Mouse (Mus musculus) activated CD4-positive, CD25-positive, alpha-beta regulatory T cell, adult 4 months (primary cell): ENCODE results near the gene Rps6ka5. TPM values are rescaled to one million over a fixed set of nuclear protein-coding genes. Genes with fewer than 3 reads are reported as not detected.

Source experiments
- ATAC-seq: one replicate; pipeline ENCODE4 v1.8.0; 2017
- polyA plus RNA-seq, 2 experiments: library from polyadenylated mRNA; unstranded; fragments of 100-300 nt; shearing (Covaris generic); gene quantifications; one replicate each; pipeline ENCODE4 v1.2.1; 2017

The Rps6ka5 gene
- 1 to 10 TPM; 3.7 to 7.2 TPM for polyA plus RNA-seq

DNA sequence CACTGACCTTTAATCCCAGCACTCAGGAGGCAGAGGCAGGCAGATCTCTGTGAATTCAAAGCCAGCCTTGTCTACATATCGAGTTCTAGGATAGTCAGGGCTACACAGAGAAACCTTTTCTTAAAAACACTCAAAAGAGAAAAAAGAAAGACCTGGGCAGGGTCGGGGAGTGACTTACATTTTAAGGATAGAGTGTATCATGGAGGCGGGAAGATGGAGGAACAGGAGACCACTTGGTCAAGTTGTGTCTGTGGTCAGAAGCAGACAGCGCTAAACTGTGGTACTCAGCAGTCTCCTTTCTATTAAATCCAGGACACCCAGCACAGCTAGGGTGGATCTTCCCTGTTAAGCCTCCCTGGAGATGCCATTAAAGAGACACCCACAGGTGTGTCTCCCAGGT, at the start of gene Rps6ka5:
TSS of gene Rps6ka5 (minus strand) at position 333 of the 400 bp plus-strand sequence.
- ATAC-seq: no peak

DNA sequence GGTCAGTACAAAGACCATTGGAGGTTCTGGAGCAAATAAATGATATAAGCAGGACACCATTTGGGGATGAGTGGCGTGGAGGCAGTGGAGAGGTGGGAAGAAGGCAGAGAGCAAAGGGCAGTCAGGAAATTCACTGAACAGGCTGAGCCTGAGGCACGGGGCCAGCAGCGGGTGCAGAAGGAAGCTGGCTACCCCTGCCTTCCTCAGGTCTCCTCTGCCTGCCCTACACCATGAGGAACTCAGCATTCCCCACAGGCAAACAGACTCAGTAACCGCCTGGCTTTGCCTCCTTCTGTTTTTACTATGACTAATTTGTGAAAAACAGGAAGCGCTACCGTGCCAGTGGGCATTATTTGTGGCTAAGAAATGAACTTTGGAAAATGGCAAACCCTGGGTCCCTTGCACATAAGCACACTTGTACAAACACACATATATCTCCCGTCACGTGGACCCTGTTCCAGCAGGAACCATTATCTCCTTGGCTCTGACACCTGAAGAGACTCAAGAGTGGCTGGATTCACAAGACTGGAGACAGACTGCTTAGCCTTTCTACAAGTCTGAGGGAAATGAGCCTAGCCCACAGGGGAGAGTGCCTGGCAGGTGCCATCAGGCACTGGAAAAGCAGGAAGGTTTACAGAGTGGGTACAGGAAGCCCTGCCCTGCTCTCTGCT, 49.3 kb upstream of the Rps6ka5 start:
- no peak for ATAC-seq

DNA sequence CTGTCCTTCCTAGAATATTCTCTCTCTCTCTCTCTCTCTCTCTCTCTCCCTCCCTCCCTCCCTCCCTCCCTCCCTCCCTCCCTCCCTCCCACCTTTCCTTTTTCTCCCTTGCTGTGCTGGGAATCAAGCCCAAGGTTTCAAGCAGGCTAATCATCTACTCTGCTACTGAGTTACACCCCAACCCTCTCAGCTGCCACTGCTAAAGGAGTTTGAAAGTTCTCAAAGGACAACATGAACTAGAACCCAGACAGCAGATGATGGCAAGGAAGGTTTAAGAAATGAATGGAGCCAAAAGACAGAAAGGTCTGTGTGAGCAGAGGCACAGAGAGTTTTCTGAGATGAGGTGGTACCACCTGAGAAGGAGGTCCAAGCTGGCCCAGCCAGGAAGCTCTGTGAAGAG, 48.5 kb upstream of the Rps6ka5 start:
- no peak for ATAC-seq

DNA sequence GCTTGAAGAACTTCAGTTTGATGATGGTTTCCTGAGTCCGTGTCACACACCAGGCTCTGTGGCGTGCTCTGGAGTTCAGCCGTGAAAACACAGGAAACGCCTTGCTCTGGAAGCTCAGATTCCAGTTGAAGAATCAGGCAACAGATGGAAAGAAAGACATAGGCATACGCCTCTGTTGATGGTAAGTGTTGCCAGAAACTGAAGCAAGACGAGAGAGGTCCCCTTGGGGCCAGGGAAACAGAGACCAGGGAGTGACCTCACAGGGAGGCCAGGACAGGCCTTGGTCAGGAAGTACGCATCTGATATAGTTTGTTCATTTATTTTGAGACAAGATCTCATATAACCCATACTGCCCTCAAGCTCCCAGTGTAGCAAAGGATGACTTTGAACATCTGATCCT, 48.0 kb upstream of the Rps6ka5 start:
- ATAC-seq: no peak

DNA sequence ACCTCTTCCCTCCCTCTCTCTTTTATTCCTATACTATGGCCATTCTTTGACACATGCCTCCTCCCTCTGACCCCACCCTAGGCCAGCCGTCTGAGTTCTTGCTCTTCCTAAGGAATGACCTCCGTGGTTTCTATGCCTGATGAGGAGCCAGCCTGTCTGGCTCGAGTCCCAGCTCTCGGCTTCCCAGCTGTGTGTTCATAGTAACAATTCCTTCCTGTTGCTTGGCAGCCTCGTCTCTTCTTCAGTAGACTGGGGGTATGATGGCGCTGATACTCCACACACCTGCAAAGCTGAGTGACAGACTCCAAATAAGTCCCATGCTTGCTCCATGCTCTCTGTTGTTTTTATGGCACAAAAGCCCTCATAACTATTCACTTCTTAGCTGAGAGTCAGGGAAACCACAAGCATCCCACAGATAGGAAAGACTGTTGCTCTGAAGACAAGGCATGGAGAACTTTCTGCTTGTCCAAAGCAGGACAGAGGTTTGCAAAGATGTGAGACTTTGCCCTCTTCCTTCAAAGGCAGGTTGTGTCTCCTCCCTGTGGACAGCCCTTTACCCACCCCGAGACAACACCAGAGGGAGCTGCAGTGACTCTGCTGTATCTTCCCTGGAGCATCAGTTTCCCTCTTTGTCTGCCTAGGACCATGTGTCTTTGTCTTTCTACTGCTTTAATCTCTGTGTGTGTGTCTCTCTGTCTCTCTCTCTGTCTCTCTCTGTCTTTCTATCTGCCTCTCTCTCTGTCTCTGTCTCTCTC, 45.6 kb upstream of the Rps6ka5 start:
- peak; percentile 52 for ATAC-seq

DNA sequence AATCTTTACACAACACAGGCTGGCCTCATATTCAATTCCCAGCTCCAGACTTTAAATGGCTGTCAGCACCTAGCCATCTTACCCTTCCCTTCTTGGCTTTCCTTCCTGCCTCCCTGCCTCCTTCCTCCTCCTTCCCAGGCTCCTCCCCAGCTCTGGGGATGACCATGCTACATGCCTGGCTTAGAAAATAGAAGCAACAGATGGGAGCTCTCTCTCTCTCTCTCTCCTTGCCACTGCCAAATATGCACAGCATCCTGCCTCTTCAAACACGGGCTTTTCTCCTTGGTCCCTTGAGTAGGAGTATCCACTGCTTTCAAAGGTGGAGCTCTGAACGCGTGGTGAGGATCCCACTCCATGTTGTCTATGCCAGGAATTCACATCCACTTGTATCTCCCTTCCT, 44.0 kb upstream of the Rps6ka5 start:
- ATAC-seq: no peak

DNA sequence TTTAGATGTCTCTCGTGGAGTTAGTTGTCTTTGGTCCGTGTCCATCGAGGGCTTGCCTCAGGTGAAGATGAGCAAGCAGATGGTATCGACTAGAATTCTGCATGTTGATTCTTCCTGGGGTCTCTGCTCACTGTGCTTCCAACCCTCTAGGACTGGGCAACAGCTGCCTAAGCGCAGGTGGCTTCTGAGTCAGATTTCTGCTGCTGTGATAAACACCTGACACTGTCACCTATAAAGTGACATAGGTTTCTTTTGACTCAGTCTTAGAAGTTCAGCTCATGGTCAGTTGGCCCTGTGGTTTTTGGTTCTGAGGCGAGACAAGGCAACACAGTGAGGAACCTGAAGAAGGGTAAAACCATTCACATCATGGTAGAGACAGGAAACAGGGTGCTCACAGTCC, 43.1 kb upstream of the Rps6ka5 start:
- no peak for ATAC-seq

DNA sequence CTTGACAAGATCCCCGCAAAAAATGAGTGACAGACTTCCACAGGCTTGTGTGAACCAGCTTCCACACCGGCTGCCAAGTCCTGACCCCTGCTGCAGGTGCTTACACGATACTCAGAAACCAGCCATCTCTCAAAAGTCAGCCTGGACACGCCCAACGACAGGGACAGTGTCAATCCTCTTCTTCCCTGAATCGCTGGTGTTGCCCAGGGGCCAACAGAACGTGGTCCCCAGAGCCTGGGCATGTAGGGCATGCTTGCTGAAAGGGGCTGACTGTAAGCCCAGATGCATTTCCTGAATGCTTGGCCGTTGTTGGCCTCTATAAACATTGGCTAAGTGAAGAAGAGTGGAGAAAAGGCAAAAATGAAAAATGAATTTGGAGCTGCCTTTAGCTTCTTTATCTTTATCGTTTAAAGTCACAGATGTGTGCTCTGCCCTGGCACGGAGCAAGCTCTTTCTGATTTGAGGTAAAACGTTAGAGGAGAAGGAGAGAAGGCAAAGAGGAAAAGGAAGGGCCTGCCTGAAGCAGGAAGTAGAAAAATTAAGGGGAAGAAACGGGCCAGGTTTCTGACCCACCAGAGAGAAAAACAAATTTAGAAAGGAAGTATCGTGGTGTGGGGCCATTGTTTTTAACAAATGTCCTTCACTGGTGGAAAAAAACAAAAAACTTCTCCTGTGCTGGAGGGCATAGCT, 37.7 kb upstream of the Rps6ka5 start:
- ATAC-seq: no peak

DNA sequence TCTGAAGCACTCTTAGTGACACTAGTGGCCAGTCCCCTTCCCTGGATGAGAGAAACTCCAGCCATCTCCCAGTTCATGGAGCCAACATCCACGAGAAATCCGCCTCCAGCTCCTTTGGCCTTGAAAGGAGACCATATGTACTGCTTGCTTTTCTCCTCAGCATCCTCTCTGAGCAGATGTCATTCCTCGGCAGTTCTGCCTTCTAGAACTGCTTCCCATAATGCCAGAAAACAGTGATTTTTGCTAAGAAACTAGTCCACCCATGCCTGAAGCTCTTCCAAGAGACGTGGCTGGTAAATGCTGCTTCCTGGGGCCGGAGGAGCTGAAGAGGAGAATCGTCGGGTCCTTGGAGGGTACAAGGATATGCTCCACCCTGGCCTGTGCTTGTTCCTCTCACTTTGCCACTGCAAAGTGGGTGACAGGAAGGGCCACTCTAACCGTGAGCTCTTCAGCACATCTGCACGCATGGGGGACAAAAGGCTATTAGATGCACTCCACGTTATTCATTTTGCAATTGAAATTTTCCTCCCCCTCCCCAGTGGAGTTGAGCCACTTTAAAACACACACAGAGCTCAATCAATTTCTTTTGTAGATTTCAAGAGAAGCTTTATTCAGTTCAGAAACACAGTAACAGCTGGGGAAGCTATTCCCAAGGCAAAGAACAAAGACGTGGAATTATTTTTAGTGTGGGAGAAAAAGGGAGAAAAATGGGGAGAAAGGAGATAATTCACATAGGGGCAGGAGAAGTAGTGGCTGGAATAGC, 36.1 kb upstream of the Rps6ka5 start:
- ATAC-seq: no peak

DNA sequence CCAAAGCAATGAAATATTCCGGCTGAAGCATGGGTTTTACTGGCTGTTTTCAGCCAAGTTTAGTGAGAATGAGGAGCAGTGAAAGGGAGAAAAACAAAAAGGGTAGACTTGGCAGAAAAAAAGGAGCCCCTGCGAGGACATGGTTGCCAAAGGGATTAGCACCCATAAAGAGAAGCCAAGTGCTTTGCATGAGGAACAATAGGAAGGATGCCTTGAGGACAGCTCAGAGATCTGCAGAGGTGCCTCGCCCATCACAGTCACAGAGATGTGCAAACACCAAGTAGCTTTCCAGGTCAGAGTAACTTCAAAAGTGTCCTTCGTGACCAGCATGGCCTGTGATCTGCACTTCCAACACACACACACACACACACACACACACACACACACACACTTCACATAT, 30.6 kb upstream of the Rps6ka5 start:
- no peak for ATAC-seq

DNA sequence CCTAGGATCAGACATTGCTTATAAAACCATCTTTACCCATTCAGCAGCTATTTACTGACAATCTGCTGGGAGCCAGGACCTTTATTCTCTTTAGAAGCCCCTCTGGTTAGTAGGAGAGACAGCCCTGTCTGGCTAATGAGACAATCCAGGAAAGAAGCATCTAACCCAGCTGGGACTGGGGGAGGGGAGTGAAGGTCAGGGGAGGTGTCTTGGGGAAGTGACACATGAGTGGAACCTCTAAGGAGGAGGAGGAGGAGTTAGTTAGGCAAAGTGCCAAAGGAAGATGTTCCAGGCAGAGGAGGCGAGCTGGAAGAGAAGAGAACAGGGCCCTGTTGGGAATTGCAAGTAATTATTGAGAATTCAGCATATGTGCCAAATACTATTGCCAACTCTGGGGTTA, 26.9 kb upstream of the Rps6ka5 start:
- ATAC-seq: no peak

DNA sequence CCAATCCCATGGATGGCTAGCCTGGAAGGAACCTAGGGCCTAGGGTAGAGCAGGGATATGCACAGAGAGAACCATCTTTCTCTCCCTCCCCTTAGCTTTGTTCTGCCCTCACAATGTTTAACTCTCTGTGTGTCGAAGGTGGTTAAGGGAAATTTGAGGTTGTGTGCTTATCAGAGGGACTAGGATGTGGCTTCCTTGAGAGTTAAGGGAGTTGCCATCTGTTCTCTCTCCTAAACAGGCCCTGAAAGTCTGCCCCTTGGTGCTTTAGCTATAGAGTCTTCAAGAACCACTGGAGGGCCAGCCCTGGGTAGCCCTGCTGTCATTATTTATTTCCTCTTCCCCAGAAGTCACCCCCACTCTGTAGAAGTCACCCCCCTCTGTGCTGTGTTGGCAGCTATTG, 26.2 kb upstream of the Rps6ka5 start:
- ATAC-seq: no peak

DNA sequence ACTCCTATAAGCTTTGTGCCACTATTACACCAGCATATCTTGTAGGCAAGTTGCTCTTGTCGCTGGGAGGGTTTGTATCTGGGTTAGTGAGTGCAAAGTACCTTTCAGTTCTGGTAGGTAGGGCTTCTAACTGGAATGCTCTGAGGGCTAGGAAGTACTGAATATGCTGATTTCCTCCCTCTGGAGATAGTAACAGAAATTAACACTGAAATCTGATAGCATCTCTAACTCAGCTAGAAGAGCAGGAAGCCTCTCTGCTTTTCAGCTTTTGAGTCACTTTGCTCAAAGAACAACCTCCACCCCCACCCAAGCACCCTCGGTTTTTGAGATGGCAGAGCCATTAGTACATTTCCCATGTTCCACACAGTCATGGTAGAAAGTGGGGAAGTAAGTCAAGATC, 15.7 kb upstream of the Rps6ka5 start:
- ATAC-seq: no peak

DNA sequence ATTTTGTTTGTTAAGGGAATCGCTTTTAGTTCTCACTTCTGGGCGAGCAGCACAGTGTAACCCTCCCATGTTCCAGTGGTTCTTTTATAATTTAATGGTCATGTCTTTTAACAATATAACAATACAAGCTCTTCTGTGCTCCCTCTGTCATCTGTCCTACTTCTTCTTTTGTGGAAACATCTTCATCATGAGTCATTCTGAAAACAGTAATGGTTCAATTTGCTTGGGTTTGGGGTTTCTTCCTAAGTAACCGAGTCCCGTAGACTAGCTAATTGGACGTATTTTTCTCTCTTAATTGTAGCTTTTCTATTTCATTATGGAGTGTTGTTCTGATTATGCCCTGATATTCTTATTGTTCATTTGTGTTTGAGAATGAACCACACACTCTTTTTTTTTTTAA, 13.5 kb upstream of the Rps6ka5 start:
- ATAC-seq: no peak

DNA sequence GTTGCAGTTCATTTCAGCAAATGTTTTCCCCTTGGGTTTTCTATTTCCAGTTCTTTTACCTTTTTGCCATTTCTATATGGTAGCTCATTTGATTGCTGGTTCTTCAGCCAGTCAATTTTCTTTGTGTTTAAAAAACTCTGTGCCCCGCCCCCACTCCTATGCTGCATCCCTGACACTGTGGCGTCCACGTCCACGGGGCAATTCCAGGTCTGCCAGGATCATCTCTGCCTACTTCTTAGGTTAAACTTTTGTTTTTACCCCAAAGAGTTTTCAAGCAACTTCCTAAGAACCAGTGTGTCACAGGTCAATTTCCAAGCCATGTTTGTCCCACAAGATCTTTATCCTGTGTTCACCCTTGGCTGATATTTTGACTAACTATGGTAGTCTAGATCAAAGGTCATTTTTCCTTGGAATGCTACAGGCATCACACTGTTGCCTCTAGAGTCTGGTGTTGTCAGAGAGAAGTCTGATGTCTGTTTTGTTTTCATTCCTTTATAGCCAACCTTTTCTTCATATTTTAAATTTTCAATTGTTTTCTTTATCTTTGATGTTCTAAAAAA, 12.3 kb upstream of the Rps6ka5 start:
- ATAC-seq: no peak

DNA sequence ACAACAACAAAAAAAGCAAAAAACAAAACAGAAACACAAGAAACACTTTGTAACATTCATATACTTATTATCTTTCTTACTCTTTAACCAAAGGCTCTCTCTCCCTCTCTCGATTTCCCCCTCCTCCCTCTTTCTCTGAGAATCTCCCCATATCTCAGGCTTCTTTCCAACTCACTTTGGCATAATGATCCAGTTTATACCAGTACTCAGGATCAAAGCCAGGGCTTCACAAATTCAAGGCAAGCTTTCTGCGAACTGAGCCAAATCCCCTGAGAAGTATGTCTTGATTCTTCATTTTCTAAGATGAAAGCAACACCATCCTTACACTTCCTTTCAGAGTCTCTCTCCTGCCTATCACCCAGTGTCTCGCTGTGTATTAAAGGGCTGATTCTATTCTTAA, 11.7 kb upstream of the Rps6ka5 start:
- ATAC-seq: no peak

DNA sequence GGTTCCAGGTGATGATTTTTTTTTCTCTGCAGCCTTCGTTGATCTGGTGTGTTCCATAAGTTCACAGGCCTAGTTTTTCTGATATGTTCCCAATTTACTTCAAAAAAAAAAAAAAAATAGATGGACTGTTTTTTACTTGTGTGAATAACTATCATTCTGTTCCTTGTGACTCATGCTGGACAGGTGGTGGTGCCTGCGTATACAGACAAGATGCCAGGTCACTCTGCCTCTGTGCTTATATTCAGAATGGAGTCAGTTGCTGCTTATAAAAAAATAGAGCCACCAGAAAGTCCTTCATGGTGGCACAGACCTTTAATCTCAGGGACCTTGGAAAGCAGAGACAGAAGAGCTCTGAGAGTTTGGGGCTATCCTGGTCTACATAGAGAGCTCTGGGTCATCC, 8.8 kb upstream of the Rps6ka5 start:
- no peak for ATAC-seq

DNA sequence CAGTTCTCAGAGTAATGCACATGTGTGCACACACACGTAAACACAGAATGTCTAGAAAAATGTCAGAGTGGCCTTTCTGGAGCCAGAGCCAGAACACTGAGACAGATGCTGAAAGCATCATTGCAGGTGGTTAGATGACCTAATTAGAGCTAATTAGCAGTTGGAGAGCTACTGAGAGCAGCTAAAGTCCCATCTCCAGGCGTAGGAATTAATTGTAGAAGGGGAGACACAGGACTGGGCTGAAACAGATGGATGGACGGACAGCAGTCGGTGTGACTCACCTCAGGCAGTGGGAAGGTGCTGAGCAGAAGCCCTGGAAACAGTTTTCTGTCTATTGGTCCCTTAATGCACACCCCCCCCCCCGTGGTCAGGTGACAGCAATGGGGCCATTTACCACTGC, 8.4 kb upstream of the Rps6ka5 start:
- no peak for ATAC-seq

DNA sequence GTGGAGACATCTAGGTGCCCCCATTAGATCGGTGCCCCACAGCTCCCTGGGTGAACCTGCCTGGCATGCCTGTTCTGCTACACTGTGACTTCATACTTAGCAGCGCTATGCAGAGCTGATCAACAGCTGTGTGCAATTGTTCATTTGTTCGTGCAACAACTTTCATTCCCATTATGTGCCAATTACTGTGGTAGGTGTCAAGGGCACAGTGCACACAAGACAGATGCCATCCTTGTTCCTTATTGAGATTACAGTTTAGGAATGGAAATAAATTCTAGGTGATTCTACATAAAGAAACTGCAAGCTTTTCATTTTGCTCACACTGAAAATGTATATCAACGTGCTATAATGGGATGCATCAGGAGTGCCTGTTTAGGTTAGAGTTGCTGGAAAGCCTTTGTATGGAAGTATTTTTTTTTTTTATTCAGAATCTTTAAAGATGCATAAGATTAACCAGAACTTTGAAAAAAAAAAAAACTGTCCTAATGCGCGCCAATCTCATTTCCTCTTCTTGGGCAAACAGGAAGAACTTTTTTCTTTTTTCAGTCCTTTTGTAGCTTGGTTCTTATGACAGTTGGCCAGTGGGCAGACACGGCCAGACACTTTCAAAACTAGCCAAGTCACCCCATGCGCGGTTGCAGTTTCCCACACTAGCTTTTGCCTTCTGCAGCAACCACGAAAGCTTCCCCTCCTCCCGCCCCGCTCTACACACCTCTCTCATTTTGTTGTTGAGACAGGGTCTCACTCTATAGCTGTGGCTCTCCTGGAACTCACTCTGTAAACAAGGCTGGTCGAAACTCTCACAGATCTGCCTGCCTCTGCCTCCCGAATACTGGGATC, 2.1 kb upstream of the Rps6ka5 start:
- no peak for ATAC-seq

DNA sequence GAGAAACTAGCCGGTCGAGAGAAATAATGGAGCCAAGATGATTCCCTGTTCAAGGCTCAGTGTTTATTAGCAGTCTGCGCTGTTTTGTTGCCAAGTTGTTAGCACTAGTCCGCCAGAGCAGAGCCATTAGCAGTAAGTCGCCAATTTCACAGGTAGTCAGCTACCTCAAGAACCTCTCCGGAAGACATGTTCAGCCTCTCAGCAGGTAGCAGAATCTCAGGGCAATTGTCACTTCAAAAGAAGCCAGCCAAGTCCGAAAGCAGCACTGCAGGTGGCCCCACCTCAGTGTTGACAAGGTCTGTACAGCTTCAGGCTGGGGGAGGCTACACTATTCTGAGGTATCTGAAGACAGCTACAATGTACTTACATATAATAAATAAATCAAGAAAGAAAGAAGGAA, 1.1 kb upstream of the Rps6ka5 start:
- no peak for ATAC-seq

DNA sequence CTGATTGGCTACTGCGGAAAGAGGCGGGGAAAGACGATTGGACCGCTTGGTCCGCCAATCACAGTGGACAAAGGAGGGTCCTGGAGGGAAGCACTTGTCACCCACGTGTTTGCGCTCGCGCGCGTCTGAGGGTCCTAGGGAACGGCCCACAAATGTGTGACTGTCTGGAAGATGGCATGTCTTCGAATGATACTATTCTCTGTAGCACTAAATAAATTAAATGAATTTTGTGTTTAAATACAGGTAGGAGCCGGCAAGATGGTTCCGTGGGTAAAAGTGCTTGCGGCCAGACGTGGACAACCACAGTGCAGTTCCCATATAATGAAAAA, 1.4 kb downstream of the Rps6ka5 start:
- ATAC-seq: no peak
